Mouse (Mus musculus): Measurements from ENCODE around the gene Myo5a. TPM values are rescaled to one million over a fixed set of nuclear protein-coding genes. Genes with fewer than 3 reads are reported as not detected.
A peak's percentile ranks its signal among the peaks of the same experiment; 100 is the strongest.

The Myo5a gene
- polyA plus RNA-seq (2012; rRNA removed) (0.87 and 1.3 TPM in 2 replicates), polyA plus RNA-seq (2014; fragmentation: Nextera tagmentation; extraction: Ambion mirVana) (1.2 and 1.6 TPM in 2 replicates)

DNA sequence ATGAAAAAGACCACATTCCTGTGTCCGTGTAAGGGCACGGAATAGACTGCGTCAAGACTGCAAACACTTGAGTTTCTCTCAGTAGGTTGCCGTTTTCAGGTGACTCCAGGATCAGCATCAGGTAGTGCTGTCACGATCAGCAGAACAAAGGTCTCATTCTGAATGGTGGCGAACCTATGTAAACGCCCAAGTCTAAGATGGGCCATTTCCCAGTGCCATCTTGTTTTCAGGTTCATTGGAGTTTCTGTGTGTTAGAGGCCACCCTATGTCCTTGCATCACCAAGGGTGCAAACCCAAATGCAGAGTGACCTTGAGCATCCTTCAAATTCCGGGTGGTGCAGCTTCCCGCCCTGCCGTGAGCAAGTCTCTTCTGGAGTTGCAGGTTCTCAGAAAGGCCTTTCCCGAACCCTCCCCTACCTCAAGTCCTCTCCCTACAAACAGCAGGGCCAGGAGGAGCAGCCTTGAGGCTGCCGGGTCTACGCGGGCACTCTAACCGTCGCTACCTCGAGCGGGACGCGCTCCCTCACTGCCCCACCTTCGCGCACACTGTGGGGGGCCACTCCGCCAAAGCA, at the start of gene Myo5a:
TSS of gene Myo5a (plus strand) at position 559 of the 572 bp plus-strand sequence.
- no peak for DNase-seq (ENCODE audit: low read depth in 3 of 3, low spot score in 3 of 3)
- H3K27me3 ChIP-seq (ENCODE audit: control insufficient read depth, insufficient read depth, low read length): peaks cover 33% of the 10 kb centered on the region
- TF ChIP-seq EP300 (IDR thresholded peaks at IDR 0.05; ENCODE audit: low read depth): no peak
- no peak for TF ChIP-seq CTCF (IDR thresholded peaks at IDR 0.05; ENCODE audit: low read depth)
- peak within 1 kb of the TSS; percentile 62 to 65 for H3K4me3 ChIP-seq (ENCODE audit: insufficient read depth in 1 of 2, low read depth in 2 of 2, low read length in 2 of 2)
- WGBS (ENCODE audit: insufficient replicate concordance): 22% methylated on average over 23 of the region's 23 CpGs
- H3K9me3 ChIP-seq (ENCODE audit: control insufficient read depth, low read length): no peaks in the 10 kb centered on the region
- no peaks in the 10 kb centered on the region for H3K36me3 ChIP-seq (replicated peaks; ENCODE audit: control insufficient read depth, insufficient read depth, low read depth)
- peaks cover 0 to 6% of the 10 kb centered on the region in 2 experiments; a peak in 2 of 4 replicates for H3K4me1 ChIP-seq (replicated peaks; ENCODE audit: control insufficient read depth in 2 of 2, insufficient read depth in 2 of 2, low read length in 1 of 2)
- no peak for ATAC-seq (ENCODE audit: insufficient read depth)
- peak within 1 kb of the TSS; percentile 56 for H3K9ac ChIP-seq (replicated peaks)
- H3K4me2 ChIP-seq (ENCODE audit: low read depth): peak within 1 kb of the TSS; percentile 67
- no peak within 1 kb of the TSS for H3K27ac ChIP-seq

DNA sequence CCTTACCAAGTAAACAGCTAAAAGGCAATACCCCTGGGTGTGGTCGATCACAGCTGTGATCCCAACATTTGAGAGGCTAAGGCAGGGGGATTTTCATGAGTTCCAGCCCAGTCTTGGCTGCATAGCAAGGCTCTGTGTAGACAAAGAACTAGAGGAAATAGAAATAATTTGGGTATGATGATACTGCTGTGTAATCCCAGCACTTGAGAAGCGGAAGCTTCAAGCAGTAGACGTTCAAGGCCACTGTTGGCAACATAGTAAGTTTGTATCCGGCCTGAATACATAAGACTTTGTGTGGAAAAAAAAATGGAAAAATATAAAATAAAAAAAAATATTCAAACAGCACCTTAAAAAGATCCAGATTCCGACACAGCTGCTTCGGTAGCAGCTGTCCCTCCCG, 48.3 kb upstream of the Myo5a start:
- Histone ChIP-seq H3K4me2 (ENCODE audit: low read depth) (no peak overlapping the region), H3K36me3 (replicated peaks; ENCODE audit: control insufficient read depth, insufficient read depth, low read depth) (no peaks in the 10 kb centered on the region), H3K9ac (replicated peaks) (no peak overlapping the region), H3K4me1 (replicated peaks; ENCODE audit: control insufficient read depth in 2 of 2, insufficient read depth in 2 of 2, low read length in 1 of 2) (peaks cover 0 to 13% of the 10 kb centered on the region in 2 experiments; a peak in 2 of 4 replicates), H3K9me3 (ENCODE audit: control insufficient read depth, low read length) (no peaks in the 10 kb centered on the region), H3K4me3 (ENCODE audit: insufficient read depth in 1 of 2, low read depth in 2 of 2, low read length in 2 of 2) (no peak overlapping the region), H3K27me3 (ENCODE audit: control insufficient read depth, insufficient read depth, low read length) (no peaks in the 10 kb centered on the region), H3K27ac (no peak overlapping the region)
- 73% methylated on average over 7 of the region's 7 CpGs for WGBS (ENCODE audit: insufficient replicate concordance)
- TF ChIP-seq EP300 (IDR thresholded peaks at IDR 0.05; ENCODE audit: low read depth): no peak
- TF ChIP-seq CTCF (IDR thresholded peaks at IDR 0.05; ENCODE audit: low read depth): no peak
- ATAC-seq (ENCODE audit: insufficient read depth) (no peak), DNase-seq (ENCODE audit: low read depth in 3 of 3, low spot score in 3 of 3) (no peak)

DNA sequence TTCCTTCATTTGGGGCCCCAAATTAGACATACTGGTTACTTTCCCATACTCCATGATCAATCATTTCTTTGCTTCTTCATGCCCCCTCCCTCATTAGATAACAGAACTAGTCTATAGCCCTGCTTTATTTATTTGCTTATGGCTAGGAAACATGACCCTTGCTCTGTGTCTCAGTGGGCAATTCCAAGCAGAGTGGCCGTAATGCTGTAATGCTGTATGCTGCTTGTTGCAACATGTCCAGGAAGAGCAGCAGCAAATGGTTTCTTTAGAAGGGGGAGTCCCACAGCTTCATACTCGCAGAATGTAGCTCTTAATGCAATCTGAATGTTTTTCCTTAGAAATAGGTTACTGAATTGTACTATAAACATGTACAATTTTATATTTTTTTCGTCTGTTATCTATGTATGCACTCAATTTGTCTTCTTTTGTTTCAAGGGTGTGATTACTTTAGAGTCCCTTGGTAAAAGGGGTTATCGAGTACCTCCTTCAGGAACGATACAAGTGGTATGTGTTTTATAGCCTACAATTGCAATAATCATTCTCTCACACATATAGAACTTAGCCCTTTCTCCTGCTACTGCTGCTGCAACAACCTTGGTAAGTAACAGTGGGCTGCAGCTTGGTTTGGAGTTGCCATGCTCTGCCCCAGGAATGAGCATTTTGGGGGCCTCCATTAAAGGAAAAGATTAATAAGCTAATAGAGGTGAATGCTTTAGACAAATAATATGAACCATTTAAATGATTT, 47.5 kb upstream of the Myo5a start:
- Histone ChIP-seq H3K4me3 (ENCODE audit: insufficient read depth in 1 of 2, low read depth in 2 of 2, low read length in 2 of 2) (no peak overlapping the region), H3K4me2 (ENCODE audit: low read depth) (no peak overlapping the region), H3K36me3 (replicated peaks; ENCODE audit: control insufficient read depth, insufficient read depth, low read depth) (no peaks in the 10 kb centered on the region), H3K9ac (replicated peaks) (no peak overlapping the region), H3K4me1 (replicated peaks; ENCODE audit: control insufficient read depth in 2 of 2, insufficient read depth in 2 of 2, low read length in 1 of 2) (peaks cover 0 to 13% of the 10 kb centered on the region in 2 experiments; a peak in 2 of 4 replicates), H3K27me3 (ENCODE audit: control insufficient read depth, insufficient read depth, low read length) (no peaks in the 10 kb centered on the region), H3K9me3 (ENCODE audit: control insufficient read depth, low read length) (no peaks in the 10 kb centered on the region), H3K27ac (no peak overlapping the region)
- WGBS (ENCODE audit: insufficient replicate concordance): 62% methylated on average over 5 of the region's 5 CpGs
- 0 out of 2 replicates have a peak, but pooled peaks have one; percentile 33 for ATAC-seq (ENCODE audit: insufficient read depth)
- DNase-seq (ENCODE audit: low read depth in 3 of 3, low spot score in 3 of 3): no peak
- TF ChIP-seq CTCF (IDR thresholded peaks at IDR 0.05; ENCODE audit: low read depth) (no peak), EP300 (IDR thresholded peaks at IDR 0.05; ENCODE audit: low read depth) (no peak)

DNA sequence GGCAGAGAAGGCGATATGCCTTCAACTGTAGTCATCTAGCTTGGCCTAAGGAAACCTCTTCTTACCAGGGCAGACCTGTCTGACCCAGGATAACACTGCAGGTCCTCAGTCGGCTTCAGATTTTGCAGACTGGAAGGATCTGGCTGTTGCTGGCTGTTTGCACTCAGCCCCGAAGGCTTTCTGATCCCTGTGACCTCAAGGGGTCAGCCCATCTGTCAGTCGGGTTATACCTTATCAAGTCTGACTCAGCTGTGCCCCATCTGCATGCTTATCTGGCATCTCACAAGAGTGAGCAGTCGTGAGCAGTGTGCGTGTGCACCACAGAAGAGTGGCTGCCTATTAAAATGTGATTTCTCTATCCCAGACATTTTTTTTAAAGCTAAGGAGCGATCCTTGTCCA, 46.7 kb upstream of the Myo5a start:
- 27% methylated on average over 7 of the region's 7 CpGs for WGBS (ENCODE audit: insufficient replicate concordance)

DNA sequence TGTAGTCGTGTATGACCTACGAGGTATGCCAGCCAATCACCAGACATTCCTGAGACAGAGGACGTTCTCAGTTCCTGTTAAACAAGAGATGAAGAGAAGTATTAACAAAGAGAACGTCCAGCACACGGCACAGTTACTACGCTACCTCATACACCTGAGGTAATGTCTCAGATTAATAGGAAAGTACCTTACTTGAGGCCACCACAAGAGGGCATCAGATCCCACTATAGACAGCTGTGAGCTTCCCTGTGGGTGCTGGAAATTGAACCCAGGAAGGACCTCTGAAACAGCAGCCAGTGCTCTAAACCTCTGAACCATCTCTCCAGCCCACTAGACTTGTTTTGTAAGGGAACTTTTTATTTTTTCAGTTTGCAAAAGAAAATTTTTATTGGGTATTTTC, 45.1 kb upstream of the Myo5a start:
- Histone ChIP-seq H3K4me2 (ENCODE audit: low read depth) (no peak overlapping the region), H3K4me3 (ENCODE audit: insufficient read depth in 1 of 2, low read depth in 2 of 2, low read length in 2 of 2) (no peak overlapping the region), H3K9ac (replicated peaks) (no peak overlapping the region), H3K4me1 (replicated peaks; ENCODE audit: control insufficient read depth in 2 of 2, insufficient read depth in 2 of 2, low read length in 1 of 2) (peaks cover 0 to 13% of the 10 kb centered on the region in 2 experiments; a peak in 2 of 4 replicates), H3K9me3 (ENCODE audit: control insufficient read depth, low read length) (no peaks in the 10 kb centered on the region), H3K36me3 (replicated peaks; ENCODE audit: control insufficient read depth, insufficient read depth, low read depth) (no peaks in the 10 kb centered on the region), H3K27ac (no peak overlapping the region), H3K27me3 (ENCODE audit: control insufficient read depth, insufficient read depth, low read length) (no peaks in the 10 kb centered on the region)
- no peak for ATAC-seq (ENCODE audit: insufficient read depth)
- no peak for DNase-seq (ENCODE audit: low read depth in 3 of 3, low spot score in 3 of 3)
- TF ChIP-seq EP300 (IDR thresholded peaks at IDR 0.05; ENCODE audit: low read depth) (no peak), CTCF (IDR thresholded peaks at IDR 0.05; ENCODE audit: low read depth) (peak; percentile 57)
- WGBS (ENCODE audit: insufficient replicate concordance): 53% methylated on average over 6 of the region's 6 CpGs

More for the DNA sequence above, 46.7 kb upstream of the Myo5a start:
- Histone ChIP-seq H3K27me3 (ENCODE audit: control insufficient read depth, insufficient read depth, low read length) (no peaks in the 10 kb centered on the region), H3K9me3 (ENCODE audit: control insufficient read depth, low read length) (no peaks in the 10 kb centered on the region), H3K4me1 (replicated peaks; ENCODE audit: control insufficient read depth in 2 of 2, insufficient read depth in 2 of 2, low read length in 1 of 2) (peaks cover 0 to 13% of the 10 kb centered on the region in 2 experiments; a peak in 2 of 4 replicates), H3K36me3 (replicated peaks; ENCODE audit: control insufficient read depth, insufficient read depth, low read depth) (no peaks in the 10 kb centered on the region), H3K27ac (no peak overlapping the region), H3K9ac (replicated peaks) (no peak overlapping the region), H3K4me3 (ENCODE audit: insufficient read depth in 1 of 2, low read depth in 2 of 2, low read length in 2 of 2) (no peak overlapping the region), H3K4me2 (ENCODE audit: low read depth) (no peak overlapping the region)
- TF ChIP-seq CTCF (IDR thresholded peaks at IDR 0.05; ENCODE audit: low read depth) (no peak), EP300 (IDR thresholded peaks at IDR 0.05; ENCODE audit: low read depth) (no peak)
- ATAC-seq (ENCODE audit: insufficient read depth) (peak; percentile 80), DNase-seq (ENCODE audit: low read depth in 3 of 3, low spot score in 3 of 3) (peak in 2 of 3 experiments; percentile 11 to 28)
